Mouse (Mus musculus) small intestine, adult 2 months (tissue): ENCODE data around the gene Afdn. TPM values are rescaled to one million over a fixed set of nuclear protein-coding genes. Genes with fewer than 3 reads are reported as not detected.

Source experiments
- H3K27ac ChIP-seq: fragments of 200-500 bp; 2 replicates; pipeline ENCODE4 v1.5.1; 2012; ENCODE audit warnings: low read depth, low read length, control low read depth, inconsistent platforms; ENCODE audit not compliant: insufficient read depth
- H3K27me3 ChIP-seq: fragments of 200-500 bp; 2 replicates; pipeline ENCODE4 v1.6.1; 2012; ENCODE audit warnings: mild to moderate bottlenecking, moderate library complexity, low read length, inconsistent platforms; ENCODE audit not compliant: control insufficient read depth, insufficient read depth
- H3K36me3 ChIP-seq: fragments of 200-500 bp; 2 replicates; pipeline ENCODE4 v1.6.1; 2012; ENCODE audit warnings: mild to moderate bottlenecking, low read length, control low read depth, inconsistent platforms; ENCODE audit not compliant: control insufficient read depth, insufficient read depth
- H3K4me1 ChIP-seq: fragments of 200-500 bp; 2 replicates; pipeline ENCODE4 v1.6.1; 2012; ENCODE audit warnings: low read length, inconsistent platforms, mixed read lengths; ENCODE audit not compliant: control insufficient read depth, insufficient read depth, insufficient read length
- H3K4me3 ChIP-seq: fragments of 200-500 bp; 2 replicates; pipeline ENCODE4 v1.5.1; 2012; ENCODE audit warnings: low read depth, mild to moderate bottlenecking, control low read depth, inconsistent platforms, low read length, moderate library complexity
- CTCF ChIP-seq: fragments of 200-500 bp; IDR thresholded peaks from 2 replicates; pipeline ENCODE4 v1.5.1; 2012; ENCODE audit warnings: low read depth, mild to moderate bottlenecking, control low read depth, inconsistent platforms, low read length, moderate library complexity, mixed read lengths; ENCODE audit not compliant: insufficient replicate concordance, insufficient read length; ENCODE audit errors: extremely low read depth
- POLR2A ChIP-seq: fragments of 200-500 bp; IDR thresholded peaks from 2 replicates; pipeline ENCODE4 v1.6.1; 2012; ENCODE audit warnings: low read depth, mild to moderate bottlenecking, control low read depth, inconsistent platforms, low read length, moderate library complexity
- WGBS: fragments of 180-500 bp; shearing (Covaris S2); methylation state at CpG from one replicate; pipeline ENCODE4 v1.1.7; 2018; 5-methylcytosine and 5-hydroxymethylcytosine counted together
- polyA plus RNA-seq: library from polyadenylated mRNA; depleted of rRNA; stranded (reverse); fragments of >200 nt; gene quantifications from 2 replicates; pipeline ENCODE4 v1.2.3, GENCODE M21; 2012

Gene Afdn
- polyA plus RNA-seq, 1 experiment: 41.9 TPM

- Histone ChIP-seq H3K4me3 (no peak overlapping the region), H3K27ac (no peak overlapping the region), H3K4me1 (no peaks in the 10 kb centered on the region), H3K27me3 (no peaks in the 10 kb centered on the region), H3K36me3 (peaks cover 40% of the 10 kb centered on the region)
- TF ChIP-seq CTCF (no peak), POLR2A (no peak)
- 89% methylated on average over 17 of the region's 17 CpGs for WGBS
Observed at GRCm38 (mm10) chr17:13898838-13899237, 138.5 kb downstream of the Afdn start.

DNA sequence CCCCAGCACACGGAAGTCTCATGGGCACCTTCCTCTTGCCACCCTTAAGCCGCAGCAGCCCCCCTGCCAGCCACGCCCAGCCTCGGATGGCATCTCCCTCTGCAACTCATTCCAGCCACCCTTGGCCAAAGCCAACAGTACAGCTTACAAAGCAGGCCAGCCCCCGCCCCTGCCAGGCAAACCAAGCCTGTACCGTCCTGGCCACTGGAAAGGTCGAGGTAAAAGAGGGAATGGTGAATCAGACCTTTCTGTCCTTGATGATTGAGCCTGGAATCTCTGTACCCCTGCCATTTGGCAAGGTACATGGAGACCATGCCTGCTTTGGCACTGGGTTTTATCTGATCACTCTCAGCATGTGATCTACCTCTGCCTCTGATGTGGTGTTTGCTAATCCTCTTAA lies 138.9 kb downstream of the Afdn start:
- Histone ChIP-seq H3K36me3 (peaks cover 44% of the 10 kb centered on the region), H3K4me1 (no peaks in the 10 kb centered on the region), H3K27ac (no peak overlapping the region), H3K27me3 (no peaks in the 10 kb centered on the region), H3K4me3 (no peak overlapping the region)
- WGBS: 83% methylated on average over 7 of the region's 7 CpGs
- TF ChIP-seq POLR2A (no peak), CTCF (no peak)

- no peak overlapping the region for H3K4me3 ChIP-seq
- TF ChIP-seq CTCF (no peak), POLR2A (no peak)
- H3K27me3 ChIP-seq: no peaks in the 10 kb centered on the region
- H3K36me3 ChIP-seq: peaks cover 39% of the 10 kb centered on the region
- H3K4me1 ChIP-seq: no peaks in the 10 kb centered on the region
- 88% methylated on average over 8 of the region's 8 CpGs for WGBS
- no peak overlapping the region for H3K27ac ChIP-seq
Observed at GRCm38 (mm10) chr17:13903793-13904192, 143.5 kb downstream of the Afdn start.

- Histone ChIP-seq H3K4me1 (no peaks in the 10 kb centered on the region), H3K36me3 (peaks cover 30% of the 10 kb centered on the region), H3K4me3 (no peak overlapping the region), H3K27me3 (no peaks in the 10 kb centered on the region), H3K27ac (no peak overlapping the region)
- TF ChIP-seq CTCF: no peak
- no peak for TF ChIP-seq POLR2A
- 87% methylated on average over 5 of the region's 5 CpGs for whole genome bisulfite sequencing
Observed at GRCm38 (mm10) chr17:13907082-13907481, 146.7 kb downstream of the Afdn start.

GRCm38 (mm10) chr17:13907681-13908080 lies 147.3 kb downstream of the Afdn start:
- Histone ChIP-seq H3K27ac (no peak overlapping the region), H3K36me3 (peaks cover 26% of the 10 kb centered on the region), H3K4me3 (no peak overlapping the region), H3K27me3 (no peaks in the 10 kb centered on the region), H3K4me1 (no peaks in the 10 kb centered on the region)
- no peak for TF ChIP-seq CTCF
- no peak for TF ChIP-seq POLR2A
- WGBS: 82% methylated on average over 1 of the region's 1 CpGs

- peaks cover 2% of the 10 kb centered on the region; the same call in 1 of the 2 replicates for H3K36me3 ChIP-seq
- H3K27ac ChIP-seq: no peak overlapping the region
- H3K4me1 ChIP-seq: no peaks in the 10 kb centered on the region
- 31% methylated on average over 4 of the region's 4 CpGs for WGBS
- no peaks in the 10 kb centered on the region for H3K27me3 ChIP-seq
- H3K4me3 ChIP-seq: no peak overlapping the region
- TF ChIP-seq CTCF: no peak
- TF ChIP-seq POLR2A: no peak
Observed at GRCm38 (mm10) chr17:13913951-13914350, 153.6 kb downstream of the Afdn start.

DNA sequence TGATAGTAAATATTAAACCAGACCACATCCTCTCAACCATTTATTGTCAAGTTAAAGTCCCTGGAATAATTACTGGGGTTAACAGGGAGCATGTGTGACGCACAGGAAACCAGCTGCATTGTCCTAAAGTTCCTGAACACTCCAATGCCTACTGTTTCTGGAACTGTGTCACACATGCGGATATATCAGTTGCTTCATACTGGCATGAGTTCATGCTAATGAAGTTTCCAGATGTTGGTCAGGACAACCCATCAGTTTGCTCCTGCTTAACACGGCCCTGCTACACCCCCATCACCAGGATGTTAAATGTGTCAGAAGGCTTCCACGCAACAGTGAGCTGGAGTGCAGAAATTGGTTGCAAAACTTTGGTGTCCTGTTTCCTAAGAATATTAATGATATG lies 154.2 kb downstream of the Afdn start:
- 77% methylated on average over 4 of the region's 4 CpGs for WGBS
- H3K36me3 ChIP-seq: peaks cover 2% of the 10 kb centered on the region; the same call in 1 of the 2 replicates
- TF ChIP-seq POLR2A (no peak), CTCF (no peak)
- no peaks in the 10 kb centered on the region for H3K27me3 ChIP-seq
- no peak overlapping the region for H3K4me3 ChIP-seq
- H3K4me1 ChIP-seq: no peaks in the 10 kb centered on the region
- H3K27ac ChIP-seq: no peak overlapping the region
